Mouse (Mus musculus) MEL-GATA-1-ER (cell line): ENCODE results near the gene Pikfyve.

ENCODE experiments used
- DNase-seq: peaks from one replicate; pipeline ENCODE4 v3.0.0-alpha.2; 2012; ENCODE audit warnings: low read depth; ENCODE audit errors: extremely low read depth

The Pikfyve gene

DNA sequence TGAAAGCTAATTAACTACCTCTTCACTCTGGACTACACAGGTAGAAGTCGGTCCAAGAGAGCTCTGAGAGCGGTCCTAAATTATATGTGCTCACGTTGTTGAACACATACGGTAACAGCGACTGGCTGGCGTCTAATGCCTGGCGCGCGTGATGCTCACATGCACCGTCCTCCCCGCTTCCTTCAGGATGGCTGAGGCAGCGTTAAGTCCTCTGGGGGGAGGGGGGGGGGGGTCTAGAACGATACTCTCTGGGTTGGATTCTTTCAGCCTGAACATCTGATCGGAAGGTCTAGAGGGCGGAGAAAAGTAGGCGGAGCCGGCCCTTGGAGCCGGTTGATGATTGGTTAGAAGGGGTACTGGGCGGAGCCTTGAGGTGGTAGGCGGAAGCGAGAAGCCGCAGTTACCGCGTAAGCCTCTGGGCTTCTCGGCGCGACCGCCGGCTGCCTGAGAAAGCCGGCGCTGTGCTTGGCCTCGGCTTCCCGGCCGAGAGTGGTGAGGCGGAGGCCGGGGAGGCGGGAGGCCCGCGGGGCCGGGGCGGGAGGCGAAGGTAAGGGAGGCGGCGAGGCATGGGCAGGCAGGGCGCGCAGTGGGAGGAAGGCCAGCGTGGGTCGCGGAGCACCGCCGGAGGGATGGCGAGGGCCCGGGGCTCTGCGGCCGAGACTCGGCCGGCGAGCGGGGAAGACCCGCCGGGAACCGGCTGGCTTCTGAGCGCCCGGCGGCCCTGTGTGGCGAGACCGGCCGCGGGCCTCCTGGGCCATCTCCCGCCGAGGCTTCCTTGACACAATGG, at the start of gene Pikfyve, which contains the start of gene Idh1:
Gene Pikfyve (plus strand): TSS at position 397 of the 787 bp plus-strand sequence.
Gene Idh1 (minus strand): TSS at position 214 of the 787 bp plus-strand sequence.
- DNase-seq, result peak; percentile 94

DNA sequence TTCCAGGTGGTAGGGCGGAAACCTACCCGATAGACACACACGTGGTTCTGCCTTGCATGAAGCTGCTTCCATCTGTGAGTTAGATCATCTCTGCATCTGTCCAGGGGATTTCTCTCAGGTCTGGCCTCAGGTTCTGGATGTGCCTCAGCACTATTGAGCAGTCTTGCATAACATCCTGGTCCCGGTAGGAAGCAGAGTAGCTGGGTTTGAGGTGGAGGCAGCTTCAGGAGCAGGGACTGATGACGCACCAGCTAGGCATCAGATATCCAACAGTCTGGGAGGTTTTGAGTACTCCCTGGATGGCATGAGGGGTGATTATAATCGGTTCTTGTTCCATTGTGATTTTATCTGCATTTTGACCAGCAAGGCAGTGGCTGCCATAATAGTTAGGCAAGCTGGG, 48.9 kb upstream of the Pikfyve start:
- no peak for DNase-seq

DNA sequence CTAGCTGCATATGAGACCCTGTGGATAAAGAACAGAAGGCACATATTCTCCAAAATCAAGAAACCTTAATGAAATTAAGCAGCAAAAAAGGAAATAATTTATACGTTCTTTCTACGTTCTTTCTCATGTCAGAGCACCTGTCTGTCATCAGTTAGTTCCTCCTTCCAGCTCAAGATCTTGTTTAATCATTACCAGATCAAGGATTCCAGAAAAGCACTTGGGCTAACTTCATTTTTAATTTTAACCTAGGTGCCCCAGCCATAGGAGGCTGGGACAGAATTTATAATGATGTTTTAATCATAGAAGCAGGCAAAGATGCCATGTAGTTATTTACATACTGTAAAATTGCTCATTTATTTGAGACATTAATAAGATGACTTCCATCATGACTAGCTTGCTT, 41.7 kb upstream of the Pikfyve start:
- DNase-seq, result no peak

DNA sequence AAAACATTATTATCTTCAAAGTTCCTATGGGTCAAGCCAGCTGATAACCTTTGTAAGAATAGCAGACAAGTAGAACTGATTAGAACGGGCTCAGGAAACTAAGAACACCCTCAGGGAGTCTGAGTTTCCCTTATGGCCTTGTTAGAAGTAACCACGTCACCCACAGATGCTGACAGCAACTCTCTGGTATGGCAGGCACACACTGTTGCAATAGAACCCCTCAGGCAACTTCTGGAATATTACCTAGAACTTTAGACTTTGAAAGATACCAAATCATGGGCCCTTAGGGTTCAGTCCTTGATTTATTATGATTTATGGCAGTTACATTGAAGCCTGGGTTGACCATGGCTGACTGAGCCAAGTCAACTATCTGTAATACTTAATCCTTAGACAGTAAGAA, 39.9 kb upstream of the Pikfyve start:
- no peak for DNase-seq

DNA sequence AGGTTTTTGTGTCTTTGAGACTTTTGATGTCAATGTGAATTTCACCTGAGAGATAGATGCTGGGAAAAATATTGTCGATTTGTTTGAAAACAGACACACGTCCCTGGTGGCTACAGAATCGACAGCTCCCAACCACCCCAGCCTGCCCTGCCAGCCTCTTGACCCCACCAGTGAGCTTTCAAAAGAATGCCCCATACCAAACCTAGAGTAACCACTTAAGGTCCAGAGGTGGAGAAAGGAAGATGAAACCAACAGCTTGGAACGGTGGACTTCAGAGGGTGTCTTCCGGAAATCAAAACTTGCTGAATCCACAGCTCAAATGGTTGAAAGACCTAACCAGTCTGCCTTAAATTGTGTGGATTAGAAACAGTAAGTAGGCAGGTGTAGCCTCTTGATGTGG, 39.2 kb upstream of the Pikfyve start:
- DNase-seq, result no peak

DNA sequence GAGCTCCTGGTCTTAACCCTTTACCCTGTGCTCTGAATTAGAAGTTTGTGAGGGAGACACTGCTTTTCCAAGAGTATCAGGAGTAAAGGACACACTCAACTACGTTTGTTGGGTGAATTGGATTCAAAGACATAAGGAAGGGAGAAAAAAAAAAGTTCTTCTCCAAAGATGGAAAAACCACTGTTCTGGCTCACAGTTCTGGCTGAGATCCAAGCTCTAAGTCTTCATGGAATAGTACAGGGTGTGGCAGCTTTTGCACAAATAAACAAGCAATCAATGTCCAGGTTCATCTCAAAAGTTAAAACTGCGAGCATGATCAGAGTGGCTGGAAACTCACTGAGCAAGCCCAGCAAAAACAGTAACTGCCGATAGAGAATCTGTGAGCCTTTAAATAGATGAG, 38.5 kb upstream of the Pikfyve start:
- DNase-seq, result no peak

DNA sequence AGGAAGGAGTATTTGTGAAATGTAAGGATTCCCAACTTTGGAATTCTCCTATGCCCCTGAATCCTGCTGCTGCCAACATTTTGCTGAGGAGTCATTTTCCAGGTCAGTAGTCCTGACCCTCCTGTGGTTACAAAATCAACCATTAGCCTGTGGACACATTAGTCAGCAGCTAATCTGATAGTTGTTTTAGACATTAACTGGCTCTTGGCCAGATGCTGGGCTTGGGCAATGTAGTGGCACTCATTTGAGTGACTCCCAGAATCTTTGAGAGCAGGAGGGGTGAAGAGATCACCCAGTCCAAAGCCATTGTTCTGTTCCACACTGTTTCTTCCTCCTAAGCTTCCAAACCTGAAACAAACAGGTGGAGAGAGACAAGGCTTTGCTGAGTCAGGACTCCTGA, 31.7 kb upstream of the Pikfyve start:
- no peak for DNase-seq

DNA sequence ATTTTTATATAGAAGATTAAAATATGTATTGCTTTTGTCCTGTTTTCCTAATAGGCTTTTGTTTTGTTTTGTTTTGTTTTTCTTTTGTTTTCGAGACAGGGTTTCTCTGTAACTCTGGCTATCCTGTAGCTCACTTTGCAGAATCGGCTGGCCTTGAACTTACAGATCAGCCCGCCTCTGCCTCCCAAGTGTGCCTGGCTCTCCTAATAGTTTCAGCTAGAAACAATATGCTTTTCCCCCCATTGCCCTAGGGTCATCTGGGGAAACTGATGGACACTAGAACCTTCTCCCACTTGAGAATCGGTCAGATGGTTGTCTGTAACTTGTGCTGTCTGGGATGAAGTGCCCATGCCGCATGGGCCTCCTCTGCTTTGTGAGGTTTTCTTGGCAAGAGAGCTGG, 30.4 kb upstream of the Pikfyve start:
- no peak for DNase-seq

DNA sequence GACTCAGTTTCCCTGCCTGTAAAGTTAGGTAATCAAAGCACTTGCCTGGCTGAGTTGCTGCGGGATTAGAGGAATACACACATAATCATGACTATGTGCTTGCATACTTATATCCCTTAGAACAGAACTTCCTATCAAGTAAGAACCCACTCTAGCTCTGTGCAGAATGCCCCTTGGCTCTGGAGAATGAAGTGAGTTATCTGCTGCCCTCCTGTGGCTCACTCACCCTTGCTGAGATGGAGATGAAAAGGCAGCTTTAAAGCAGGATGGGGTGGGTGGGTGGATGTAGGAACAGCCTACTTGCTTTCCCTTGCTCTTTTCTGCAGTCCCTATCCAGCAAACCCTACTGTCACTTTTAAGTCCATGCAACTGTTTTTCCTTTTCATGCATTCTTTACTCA, 24.3 kb upstream of the Pikfyve start:
- no peak for DNase-seq

DNA sequence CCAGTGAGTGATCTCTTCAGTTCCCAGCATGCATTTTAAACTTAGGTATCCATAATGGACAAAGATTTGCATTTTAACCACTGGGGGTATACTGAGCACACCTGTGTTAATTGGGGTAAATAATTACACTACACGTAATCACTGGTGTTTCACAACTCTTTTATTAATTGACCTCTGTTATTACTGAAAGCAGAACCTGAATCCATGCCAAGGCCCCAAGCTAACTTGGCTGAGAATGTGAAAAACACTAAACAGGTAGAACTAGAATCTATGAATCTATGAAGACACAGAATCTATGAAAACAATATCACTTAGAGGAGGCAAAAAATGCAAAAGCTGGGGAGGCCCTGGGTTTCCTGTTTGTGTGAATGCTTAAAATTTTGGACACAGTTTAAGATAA, 19.0 kb upstream of the Pikfyve start:
- no peak for DNase-seq

DNA sequence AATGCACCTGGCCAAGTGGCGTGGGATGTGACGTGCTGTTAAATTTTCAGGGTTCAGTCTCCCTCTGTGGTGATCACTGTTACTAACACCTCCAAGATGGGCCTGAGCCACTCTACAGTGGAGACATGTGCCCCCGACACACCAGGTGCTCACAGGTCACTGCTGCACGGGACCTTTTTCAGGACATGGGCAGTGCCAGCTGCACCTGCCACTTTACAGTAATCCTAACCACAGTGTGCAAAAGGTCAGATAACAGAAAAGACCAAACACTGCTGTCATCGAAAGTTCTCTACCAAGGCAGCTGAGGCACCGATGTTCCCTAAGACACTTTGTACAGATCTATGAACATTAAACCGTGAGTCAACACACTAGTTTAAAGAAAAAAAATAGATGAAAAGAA, 16.9 kb upstream of the Pikfyve start:
- no peak for DNase-seq

DNA sequence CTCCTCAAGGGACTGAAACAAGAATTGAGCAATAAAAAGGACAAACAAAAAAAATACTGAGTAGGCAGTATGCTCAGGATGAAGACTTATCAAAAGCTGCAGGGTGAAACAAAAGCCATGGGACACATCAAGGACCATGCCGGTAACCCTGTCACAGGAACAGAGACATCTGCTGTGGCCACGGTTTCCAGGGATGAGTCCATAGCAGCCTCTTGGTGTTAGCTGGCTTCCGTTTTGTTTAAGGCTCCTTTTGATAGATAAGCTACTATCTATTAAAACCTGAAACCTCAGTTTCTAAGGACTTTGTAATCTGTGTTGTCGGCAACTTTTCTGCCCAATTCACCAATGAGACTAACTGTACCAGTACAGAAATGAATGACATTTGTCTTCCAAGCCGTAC, 16.5 kb upstream of the Pikfyve start:
- peak; percentile 97 for DNase-seq

DNA sequence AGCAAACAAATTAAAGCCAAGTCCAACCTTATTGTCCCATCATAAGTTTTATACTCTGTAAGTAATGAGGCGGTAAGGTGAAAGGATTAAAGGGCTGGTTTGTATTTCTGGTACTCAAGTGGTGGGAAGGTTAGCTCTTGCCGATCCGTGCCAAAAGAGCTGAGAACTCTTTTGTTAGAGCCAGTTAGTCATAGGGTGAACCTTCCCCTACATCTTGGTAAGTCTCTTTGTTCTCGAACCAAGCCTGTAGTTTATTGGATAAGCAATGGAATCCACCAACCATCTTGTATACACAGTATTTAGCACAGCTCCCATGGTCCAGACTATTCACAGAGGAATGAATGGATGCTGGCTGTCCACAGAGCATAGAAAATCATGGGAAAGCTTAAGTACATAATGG, 14.9 kb upstream of the Pikfyve start:
- no peak for DNase-seq

DNA sequence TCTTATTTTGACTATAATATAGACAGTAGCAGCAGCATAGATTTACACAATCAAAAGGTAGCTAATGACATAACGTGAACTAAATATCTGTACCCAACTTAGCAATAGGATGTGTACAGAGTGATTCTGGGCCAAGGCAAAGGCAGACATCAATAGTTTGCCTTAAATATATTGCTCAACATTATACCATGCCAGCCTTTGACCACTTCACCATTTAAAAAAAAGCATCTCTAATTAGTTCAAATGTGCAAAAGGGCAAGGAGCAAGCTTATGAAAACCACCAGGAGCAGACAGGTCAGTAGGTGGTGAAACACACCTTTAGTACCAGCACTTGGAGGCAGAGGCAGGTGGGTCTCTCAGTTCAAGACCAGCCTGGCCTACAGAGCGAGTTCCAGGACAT, 12.8 kb upstream of the Pikfyve start:
- DNase-seq, result no peak

DNA sequence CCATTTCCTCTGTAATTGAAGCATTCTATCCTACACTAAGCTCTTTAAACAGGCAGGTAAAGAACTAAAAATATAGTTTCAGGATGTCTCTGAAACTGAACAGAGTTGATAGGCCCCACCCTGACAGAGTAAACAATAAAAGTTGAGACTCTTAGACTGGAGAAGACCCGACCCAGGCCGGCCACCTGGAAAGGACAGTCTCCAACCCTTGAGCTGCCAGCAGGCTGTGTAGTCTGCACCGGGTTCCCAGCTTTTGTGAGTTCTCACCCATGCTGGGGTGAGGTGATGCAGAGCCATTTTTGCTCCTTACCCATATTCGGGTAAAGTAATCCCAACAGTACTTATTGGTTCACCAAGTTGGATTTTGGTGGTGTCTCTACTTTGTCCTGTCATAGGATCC, 10.3 kb upstream of the Pikfyve start:
- DNase-seq, result no peak

DNA sequence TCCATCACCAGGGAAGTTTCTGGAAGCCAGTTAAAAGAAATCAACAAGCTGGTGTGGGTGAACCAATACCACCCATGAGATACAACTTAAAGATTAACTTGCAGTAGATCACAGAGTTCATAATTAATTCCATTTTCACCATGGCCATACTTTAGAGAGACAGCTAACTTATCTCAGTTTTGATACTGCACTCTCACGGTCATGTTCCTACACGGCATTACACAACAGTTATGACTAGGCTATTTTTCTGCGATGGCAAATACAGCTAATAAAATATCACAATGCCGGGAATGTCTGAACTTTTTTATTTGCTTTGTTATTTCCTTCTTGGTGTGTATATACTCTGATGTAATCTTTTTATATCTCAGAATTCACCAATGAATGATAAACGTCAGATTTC, 9.6 kb upstream of the Pikfyve start:
- DNase-seq, result peak; percentile 53

DNA sequence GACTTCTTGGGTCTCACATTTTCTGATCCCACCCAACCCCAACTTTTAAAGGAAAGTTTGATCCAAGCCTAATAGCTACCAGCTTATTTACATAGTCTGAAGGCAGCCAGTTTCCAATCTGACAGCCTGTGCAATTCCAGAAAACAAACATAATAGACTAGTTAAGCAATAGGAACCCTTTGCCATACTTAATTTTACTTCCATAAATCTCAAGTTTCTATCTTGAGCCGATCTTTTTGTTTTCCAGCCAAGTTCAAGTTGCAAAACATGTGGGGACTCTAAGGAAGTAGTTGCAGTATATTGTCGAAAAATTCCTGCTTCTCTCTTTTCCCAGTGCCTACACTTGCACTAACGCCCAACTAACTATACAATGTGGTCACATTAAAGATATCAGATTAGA, 9.0 kb upstream of the Pikfyve start:
- no peak for DNase-seq

DNA sequence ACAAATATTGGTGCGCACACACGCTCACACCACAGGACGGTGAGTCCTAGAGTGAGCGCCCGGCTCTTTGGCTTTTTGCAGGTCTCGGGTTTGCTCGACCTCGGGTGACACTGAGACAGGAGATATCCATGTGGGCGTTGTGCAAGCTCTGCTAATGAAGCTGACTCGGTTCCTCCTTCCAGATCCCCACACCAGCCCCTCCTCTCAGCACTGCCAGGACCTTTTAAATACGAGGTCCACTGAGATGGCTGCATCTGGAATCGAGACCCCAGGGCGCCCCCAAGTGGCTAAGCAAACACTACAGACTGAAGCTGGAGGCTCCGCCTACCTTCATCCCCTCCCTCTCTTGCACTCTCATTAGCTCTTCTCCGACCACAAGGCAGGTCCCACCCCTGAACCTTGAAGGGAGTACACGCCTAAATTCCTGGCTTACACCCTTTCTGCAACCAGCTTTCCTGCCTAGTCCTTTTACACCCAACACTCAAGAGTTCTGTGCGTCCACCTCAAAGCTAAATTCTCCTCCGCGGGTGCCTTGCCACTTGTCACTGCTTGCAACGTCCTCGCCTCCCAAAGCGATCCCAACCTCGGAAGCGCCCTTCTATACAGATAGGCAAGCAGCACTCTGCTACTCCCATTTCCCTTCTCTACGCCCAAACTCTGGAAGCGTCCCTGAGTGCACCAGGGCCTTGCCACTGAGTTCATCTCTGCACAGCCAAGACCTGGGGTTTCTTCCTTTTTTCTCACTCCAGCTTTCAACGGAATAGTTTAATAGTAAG, 8.2 kb upstream of the Pikfyve start:
- peak; percentile 94 for DNase-seq

DNA sequence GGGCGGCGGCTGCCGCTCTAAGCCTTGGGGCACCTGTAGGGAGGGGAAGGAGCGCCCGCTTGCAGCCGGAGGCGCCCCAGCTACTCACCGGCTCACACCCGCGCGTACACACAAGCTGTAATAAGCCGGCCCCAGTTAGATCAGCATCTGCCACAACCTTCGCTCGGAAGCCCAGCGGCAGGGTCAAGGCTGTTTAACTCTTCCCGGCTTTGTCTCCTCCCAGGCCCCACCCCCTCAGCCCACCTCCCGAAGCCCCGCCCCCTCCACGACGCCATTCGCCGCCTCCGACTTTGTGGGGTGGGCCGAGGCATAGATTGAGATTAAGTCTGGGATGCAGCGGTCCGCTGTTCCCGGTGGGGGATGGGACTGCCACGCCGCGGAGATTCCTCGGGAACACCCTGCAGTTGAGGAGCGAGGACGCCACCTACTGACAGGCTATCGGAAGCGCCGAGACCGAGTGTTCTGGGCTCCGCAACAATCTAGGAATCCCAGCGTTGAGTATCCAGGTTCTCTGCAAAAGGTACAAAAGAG, 7.5 kb upstream of the Pikfyve start:
- peak; percentile 79 for DNase-seq

DNA sequence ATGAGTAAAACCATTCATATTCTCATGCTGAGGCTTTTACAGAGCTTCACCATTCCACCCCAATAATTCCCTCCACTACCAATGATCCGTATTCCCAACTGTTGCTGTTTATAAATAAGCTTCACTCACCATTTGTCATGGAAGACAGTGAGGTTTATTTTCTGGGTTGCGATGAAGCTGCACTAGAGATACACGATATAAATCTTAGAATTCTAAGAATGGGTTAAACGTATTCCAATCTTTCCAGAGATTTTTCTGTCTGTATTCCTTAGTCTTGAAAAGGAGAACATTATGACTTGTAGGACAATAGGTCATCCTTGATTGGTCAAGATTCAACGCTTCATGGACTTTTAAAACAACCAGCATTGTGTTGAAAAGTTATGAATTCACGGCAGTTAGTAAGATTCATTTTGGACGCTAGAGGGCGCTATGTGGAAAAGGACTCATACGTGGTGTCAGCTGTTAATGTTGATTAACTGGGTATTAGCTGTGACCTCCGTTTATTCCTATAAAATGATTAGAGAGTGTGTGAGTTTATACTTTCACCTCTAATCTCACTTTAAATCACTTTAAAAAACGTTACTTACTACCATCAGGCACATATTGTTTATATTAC, 6.7 kb upstream of the Pikfyve start:
- DNase-seq, result peak; percentile 81

DNA sequence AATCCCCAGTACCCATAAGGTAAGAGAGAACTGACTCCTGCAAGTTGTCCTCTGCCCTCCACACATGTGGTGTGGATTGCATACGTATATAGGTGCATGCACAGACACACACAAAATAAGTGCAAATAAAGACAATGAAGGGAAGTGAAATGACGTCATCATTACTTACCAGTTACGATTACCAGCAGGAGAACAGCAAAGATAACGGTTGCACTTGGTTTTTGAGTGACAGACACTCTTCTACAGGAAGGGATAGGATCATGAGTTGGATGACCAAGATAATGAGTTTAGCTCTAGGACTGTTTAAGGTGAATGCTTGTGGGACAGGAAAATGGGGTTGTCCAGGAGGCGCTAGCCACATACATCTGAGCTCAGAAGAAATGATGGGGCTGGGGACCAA, 5.0 kb upstream of the Pikfyve start:
- DNase-seq, result no peak

DNA sequence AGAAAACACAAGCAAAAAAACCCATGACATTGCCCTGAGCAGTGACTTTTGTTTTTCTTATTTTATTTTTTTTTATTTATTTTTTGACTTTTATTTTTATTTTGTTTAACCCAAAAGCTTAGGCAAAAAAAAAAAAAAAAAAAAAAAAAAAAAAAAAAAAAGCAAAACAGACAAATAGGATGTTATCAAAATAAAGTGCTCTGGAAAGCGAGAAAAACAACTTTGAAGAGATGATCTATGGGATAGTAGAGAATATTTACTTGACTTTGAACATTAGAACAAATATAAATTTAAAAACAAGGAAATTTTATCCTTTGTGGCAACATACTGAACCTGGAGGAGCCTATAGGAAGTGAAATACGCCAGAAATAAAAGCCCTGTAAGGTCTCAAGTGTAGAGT, 2.5 kb upstream of the Pikfyve start:
- no peak for DNase-seq
